Mouse (Mus musculus) liver, postnatal 0 days (tissue): ENCODE measurements around the gene Filip1l. TPM values are rescaled to one million over a fixed set of nuclear protein-coding genes. Genes with fewer than 3 reads are reported as not detected.
"Not testable (repeated sequence)": the region's sequence is repeated elsewhere in the genome, so short reads cannot be mapped to it uniquely, and the experiment has no call there.

Experiments
- ATAC-seq: fragments of 200-750 bp; cut with Nextera tagmentation; 2 replicates; pipeline ENCODE4 v1.8.0; 2017; ENCODE audit warnings: mild to moderate bottlenecking, moderate library complexity
- DNase-seq: peaks from one replicate; pipeline ENCODE4 v3.0.0-alpha.2; 2016
- H3K27ac ChIP-seq: fragments of 300-500 bp; sonication (generic); 2 replicates; pipeline ENCODE4 v1.5.1; 2014; ENCODE audit warnings: antibody characterized with exemption, moderate library complexity, mild to moderate bottlenecking, low read depth
- H3K27me3 ChIP-seq: fragments of 300-500 bp; sonication (generic); 2 replicates; pipeline ENCODE4 v1.6.1; 2014; ENCODE audit warnings: low read length, control low read depth, mixed read lengths; ENCODE audit not compliant: insufficient read depth
- H3K36me3 ChIP-seq: fragments of 300-500 bp; sonication (generic); replicated peaks from 2 replicates; pipeline ENCODE4 v1.6.1; 2014; ENCODE audit warnings: mild to moderate bottlenecking, control low read depth, low read length, moderate library complexity, mixed read lengths; ENCODE audit not compliant: insufficient read depth
- H3K4me1 ChIP-seq: fragments of 300-500 bp; sonication (generic); 2 replicates; pipeline ENCODE4 v1.6.1; 2014; ENCODE audit warnings: antibody characterized with exemption, mild to moderate bottlenecking, control low read depth; ENCODE audit not compliant: insufficient read depth
- H3K4me2 ChIP-seq: fragments of 300-500 bp; sonication (generic); 2 replicates; pipeline ENCODE4 v1.6.1; 2014; ENCODE audit warnings: low read depth, mild to moderate bottlenecking, low read length, moderate library complexity, mixed read lengths
- H3K4me3 ChIP-seq: fragments of 300-500 bp; sonication (generic); 2 replicates; pipeline ENCODE4 v1.5.1; 2014; ENCODE audit warnings: low read depth, low read length
- H3K9ac ChIP-seq: fragments of 300-500 bp; sonication (generic); replicated peaks from 2 replicates; pipeline ENCODE4 v1.6.1; 2014; ENCODE audit warnings: mild to moderate bottlenecking, moderate library complexity
- H3K9me3 ChIP-seq: fragments of 300-500 bp; sonication (generic); 2 replicates; pipeline ENCODE4 v1.6.1; 2016; ENCODE audit warnings: mild to moderate bottlenecking, control low read depth, low read length, mixed read lengths
- CTCF ChIP-seq: sonication (generic); IDR thresholded peaks from 2 replicates; pipeline ENCODE4 v1.5.1; 2016; ENCODE audit warnings: antibody characterized with exemption, low read depth
- EP300 ChIP-seq: IDR thresholded peaks from 2 replicates; pipeline ENCODE4 v1.6.1; 2016; ENCODE audit warnings: antibody characterized with exemption, low read depth, mild to moderate bottlenecking
- WGBS: fragments of 180-500 bp; shearing (Covaris S2); extraction: QIAGEN DNeasy Blood & Tissue Kit; methylation state at CpG from one replicate; pipeline ENCODE4 v1.1.7; 2014; ENCODE audit not compliant: insufficient replicate concordance; 5-methylcytosine and 5-hydroxymethylcytosine counted together
- polyA plus RNA-seq: library from polyadenylated mRNA; unstranded; fragments of >200 nt; fragmentation: Nextera tagmentation; extraction: Ambion mirVana; gene quantifications from 2 replicates; pipeline ENCODE4 v1.2.1, GENCODE M21; 2015

The Filip1l gene
- polyA plus RNA-seq, 1 experiment from 2014 or later, result 6.2 TPM

GRCm38 (mm10) chr16:57372156-57372555 lies 19.3 kb downstream of the Filip1l start:
- ATAC-seq (no peak), DNase-seq (no peak)
- no peak overlapping the region for H3K9ac ChIP-seq
- H3K36me3 ChIP-seq, result no peaks in the 10 kb centered on the region
- H3K27ac ChIP-seq, result no peak overlapping the region
- 74% methylated on average over 3 of the region's 3 CpGs for WGBS
- H3K4me2 ChIP-seq, result no peak overlapping the region
- H3K9me3 ChIP-seq, result no peaks in the 10 kb centered on the region
- TF ChIP-seq CTCF, result no peak
- no peak for TF ChIP-seq EP300
- no peaks in the 10 kb centered on the region for H3K27me3 ChIP-seq
- H3K4me1 ChIP-seq, result no peaks in the 10 kb centered on the region
- H3K4me3 ChIP-seq, result no peak overlapping the region

GRCm38 (mm10) chr16:57375248-57375837 lies 22.4 kb downstream of the Filip1l start:
- no peak overlapping the region for H3K4me2 ChIP-seq
- H3K27me3 ChIP-seq, result no peaks in the 10 kb centered on the region
- no peak overlapping the region for H3K4me3 ChIP-seq
- no peak overlapping the region for H3K9ac ChIP-seq
- no peaks in the 10 kb centered on the region for H3K9me3 ChIP-seq
- ATAC-seq (no peak), DNase-seq (no peak)
- H3K4me1 ChIP-seq, result no peaks in the 10 kb centered on the region
- no peaks in the 10 kb centered on the region for H3K36me3 ChIP-seq
- no peak overlapping the region for H3K27ac ChIP-seq
- TF ChIP-seq EP300 (no peak), CTCF (no peak)
- 75% methylated on average over 7 of the region's 7 CpGs for WGBS

- Histone ChIP-seq H3K27ac (no peak overlapping the region), H3K4me1 (no peaks in the 10 kb centered on the region), H3K9ac (no peak overlapping the region), H3K4me2 (no peak overlapping the region), H3K36me3 (no peaks in the 10 kb centered on the region), H3K4me3 (no peak overlapping the region), H3K27me3 (no peaks in the 10 kb centered on the region), H3K9me3 (no peaks in the 10 kb centered on the region)
- no peak for ATAC-seq
- 68% methylated on average over 9 of the region's 9 CpGs for WGBS
- TF ChIP-seq EP300 (no peak), CTCF (no peak)
- no peak for DNase-seq
Measured at GRCm38 (mm10) chr16:57378631-57379330, 25.9 kb downstream of the Filip1l start.

GRCm38 (mm10) chr16:57383266-57383971 lies 30.5 kb downstream of the Filip1l start:
- Histone ChIP-seq H3K27ac (no peak overlapping the region), H3K4me3 (no peak overlapping the region), H3K27me3 (no peaks in the 10 kb centered on the region), H3K9me3 (no peaks in the 10 kb centered on the region), H3K36me3 (no peaks in the 10 kb centered on the region), H3K4me2 (no peak overlapping the region), H3K4me1 (no peaks in the 10 kb centered on the region), H3K9ac (no peak overlapping the region)
- 75% methylated on average over 8 of the region's 8 CpGs for WGBS
- TF ChIP-seq EP300 (no peak), CTCF (no peak)
- DNase-seq (no peak), ATAC-seq (no peak)

GRCm38 (mm10) chr16:57384274-57384673 lies 31.4 kb downstream of the Filip1l start:
- Histone ChIP-seq H3K4me2 (no peak overlapping the region), H3K4me3 (no peak overlapping the region), H3K4me1 (no peaks in the 10 kb centered on the region), H3K9me3 (no peaks in the 10 kb centered on the region), H3K27ac (no peak overlapping the region), H3K9ac (no peak overlapping the region), H3K27me3 (no peaks in the 10 kb centered on the region), H3K36me3 (no peaks in the 10 kb centered on the region)
- ATAC-seq (no peak), DNase-seq (no peak)
- 80% methylated on average over 2 of the region's 2 CpGs for WGBS
- no peak for TF ChIP-seq CTCF
- no peak for TF ChIP-seq EP300

GRCm38 (mm10) chr16:57389566-57390251 lies 36.8 kb downstream of the Filip1l start:
- DNase-seq (no peak), ATAC-seq (no peak)
- 74% methylated on average over 15 of the region's 15 CpGs for WGBS
- Histone ChIP-seq H3K9me3 (no peaks in the 10 kb centered on the region), H3K27ac (no peak overlapping the region), H3K4me1 (no peaks in the 10 kb centered on the region), H3K9ac (no peak overlapping the region), H3K27me3 (no peaks in the 10 kb centered on the region), H3K4me2 (no peak overlapping the region), H3K4me3 (no peak overlapping the region), H3K36me3 (no peaks in the 10 kb centered on the region)
- TF ChIP-seq CTCF, result no peak
- no peak for TF ChIP-seq EP300

GRCm38 (mm10) chr16:57391171-57391570 lies 38.3 kb downstream of the Filip1l start:
- DNase-seq, H3K9ac ChIP-seq, ATAC-seq, H3K9me3 ChIP-seq, H3K36me3 ChIP-seq, H3K27ac ChIP-seq, H3K4me1 ChIP-seq, H3K4me3 ChIP-seq, H3K4me2 ChIP-seq, H3K27me3 ChIP-seq: not testable (repeated sequence)
- WGBS, result 40% methylated on average over 27 of the region's 39 CpGs
